Mouse (Mus musculus): ENCODE measurements around the gene Dscaml1.

The Dscaml1 gene

GRCm38 (mm10) chr9:45402957-45403356, 23.5 kb upstream of the Dscaml1 start:
- Histone ChIP-seq H3K27me3 (ENCODE audit: control insufficient read depth, insufficient read depth, low read length, poor library complexity, severe bottlenecking) (no peaks in the 10 kb centered on the region), H3K36me3 (ENCODE audit: control insufficient read depth, insufficient read depth, low read length, poor library complexity, severe bottlenecking) (no peaks in the 10 kb centered on the region)
- no peak for DNase-seq (ENCODE audit: low read depth, low spot score)

GRCm38 (mm10) chr9:45405694-45406093, 20.7 kb upstream of the Dscaml1 start:
- no peak for DNase-seq (ENCODE audit: low read depth, low spot score)
- no peaks in the 10 kb centered on the region for H3K27me3 ChIP-seq (ENCODE audit: control insufficient read depth, insufficient read depth, low read length, poor library complexity, severe bottlenecking)

GRCm38 (mm10) chr9:45406808-45407207, 19.6 kb upstream of the Dscaml1 start:
- no peaks in the 10 kb centered on the region for H3K27me3 ChIP-seq (ENCODE audit: control insufficient read depth, insufficient read depth, low read length, poor library complexity, severe bottlenecking)
- H3K36me3 ChIP-seq (ENCODE audit: control insufficient read depth, insufficient read depth, low read length, poor library complexity, severe bottlenecking), result no peaks in the 10 kb centered on the region
- no peak for DNase-seq (ENCODE audit: low read depth, low spot score)

More at GRCm38 (mm10) chr9:45405694-45406093, 20.7 kb upstream of the Dscaml1 start:
- H3K36me3 ChIP-seq (ENCODE audit: control insufficient read depth, insufficient read depth, low read length, poor library complexity, severe bottlenecking), result no peaks in the 10 kb centered on the region

GRCm38 (mm10) chr9:45407706-45408675, 18.4 kb upstream of the Dscaml1 start:
- peak; percentile 64 for DNase-seq (ENCODE audit: low read depth, low spot score)
- Histone ChIP-seq H3K27me3 (ENCODE audit: control insufficient read depth, insufficient read depth, low read length, poor library complexity, severe bottlenecking) (no peaks in the 10 kb centered on the region), H3K36me3 (ENCODE audit: control insufficient read depth, insufficient read depth, low read length, poor library complexity, severe bottlenecking) (no peaks in the 10 kb centered on the region)

- DNase-seq (ENCODE audit: low read depth, low spot score), result no peak
- Histone ChIP-seq H3K36me3 (ENCODE audit: control insufficient read depth, insufficient read depth, low read length, poor library complexity, severe bottlenecking) (no peaks in the 10 kb centered on the region), H3K27me3 (ENCODE audit: control insufficient read depth, insufficient read depth, low read length, poor library complexity, severe bottlenecking) (no peaks in the 10 kb centered on the region)
These were observed 16.2 kb upstream of the Dscaml1 start for GRCm38 (mm10) chr9:45410193-45410592.

GRCm38 (mm10) chr9:45410614-45411013, 15.8 kb upstream of the Dscaml1 start:
- DNase-seq (ENCODE audit: low read depth, low spot score), result no peak
- no peaks in the 10 kb centered on the region for H3K36me3 ChIP-seq (ENCODE audit: control insufficient read depth, insufficient read depth, low read length, poor library complexity, severe bottlenecking)
- no peaks in the 10 kb centered on the region for H3K27me3 ChIP-seq (ENCODE audit: control insufficient read depth, insufficient read depth, low read length, poor library complexity, severe bottlenecking)

- no peaks in the 10 kb centered on the region for H3K36me3 ChIP-seq (ENCODE audit: control insufficient read depth, insufficient read depth, low read length, poor library complexity, severe bottlenecking)
- DNase-seq (ENCODE audit: low read depth, low spot score), result no peak
- H3K27me3 ChIP-seq (ENCODE audit: control insufficient read depth, insufficient read depth, low read length, poor library complexity, severe bottlenecking), result no peaks in the 10 kb centered on the region
These were observed 15.3 kb upstream of the Dscaml1 start for GRCm38 (mm10) chr9:45411111-45411510.

- no peaks in the 10 kb centered on the region for H3K27me3 ChIP-seq (ENCODE audit: control insufficient read depth, insufficient read depth, low read length, poor library complexity, severe bottlenecking)
- no peaks in the 10 kb centered on the region for H3K36me3 ChIP-seq (ENCODE audit: control insufficient read depth, insufficient read depth, low read length, poor library complexity, severe bottlenecking)
- peak; percentile 76 for DNase-seq (ENCODE audit: low read depth, low spot score)
These were observed 14.6 kb upstream of the Dscaml1 start for GRCm38 (mm10) chr9:45411803-45412202.

GRCm38 (mm10) chr9:45412287-45412686, 14.1 kb upstream of the Dscaml1 start:
- Histone ChIP-seq H3K27me3 (ENCODE audit: control insufficient read depth, insufficient read depth, low read length, poor library complexity, severe bottlenecking) (no peaks in the 10 kb centered on the region), H3K36me3 (ENCODE audit: control insufficient read depth, insufficient read depth, low read length, poor library complexity, severe bottlenecking) (no peaks in the 10 kb centered on the region)
- DNase-seq (ENCODE audit: low read depth, low spot score), result peak; percentile 90

GRCm38 (mm10) chr9:45412700-45413477, 13.5 kb upstream of the Dscaml1 start:
- no peaks in the 10 kb centered on the region for H3K27me3 ChIP-seq (ENCODE audit: control insufficient read depth, insufficient read depth, low read length, poor library complexity, severe bottlenecking)
- no peak for DNase-seq (ENCODE audit: low read depth, low spot score)
- H3K36me3 ChIP-seq (ENCODE audit: control insufficient read depth, insufficient read depth, low read length, poor library complexity, severe bottlenecking), result no peaks in the 10 kb centered on the region

GRCm38 (mm10) chr9:45413478-45414140, 12.8 kb upstream of the Dscaml1 start:
- DNase-seq (ENCODE audit: low read depth, low spot score), result peak; percentile 47
- no peaks in the 10 kb centered on the region for H3K27me3 ChIP-seq (ENCODE audit: control insufficient read depth, insufficient read depth, low read length, poor library complexity, severe bottlenecking)
- H3K36me3 ChIP-seq (ENCODE audit: control insufficient read depth, insufficient read depth, low read length, poor library complexity, severe bottlenecking), result no peaks in the 10 kb centered on the region

- DNase-seq (ENCODE audit: low read depth, low spot score), result no peak
- no peaks in the 10 kb centered on the region for H3K27me3 ChIP-seq (ENCODE audit: control insufficient read depth, insufficient read depth, low read length, poor library complexity, severe bottlenecking)
- H3K36me3 ChIP-seq (ENCODE audit: control insufficient read depth, insufficient read depth, low read length, poor library complexity, severe bottlenecking), result no peaks in the 10 kb centered on the region
These were observed 10.5 kb upstream of the Dscaml1 start for GRCm38 (mm10) chr9:45415912-45416311.

GRCm38 (mm10) chr9:45417245-45417644, 9.2 kb upstream of the Dscaml1 start:
- H3K36me3 ChIP-seq (ENCODE audit: control insufficient read depth, insufficient read depth, low read length, poor library complexity, severe bottlenecking), result no peaks in the 10 kb centered on the region
- H3K27me3 ChIP-seq (ENCODE audit: control insufficient read depth, insufficient read depth, low read length, poor library complexity, severe bottlenecking), result no peaks in the 10 kb centered on the region
- peak; percentile 88 for DNase-seq (ENCODE audit: low read depth, low spot score)

- DNase-seq (ENCODE audit: low read depth, low spot score), result no peak
- no peaks in the 10 kb centered on the region for H3K36me3 ChIP-seq (ENCODE audit: control insufficient read depth, insufficient read depth, low read length, poor library complexity, severe bottlenecking)
These were observed 8.2 kb upstream of the Dscaml1 start for GRCm38 (mm10) chr9:45418252-45418651.

More at GRCm38 (mm10) chr9:45418252-45418651, 8.2 kb upstream of the Dscaml1 start:
- no peaks in the 10 kb centered on the region for H3K27me3 ChIP-seq (ENCODE audit: control insufficient read depth, insufficient read depth, low read length, poor library complexity, severe bottlenecking)
